ENCODE assay signal across 13 mouse cellular contexts in genomic region chr17:43580456-43580855, GRCm38 (mm10). TPM values are rescaled to one million over a fixed set of nuclear protein-coding genes. Genes with fewer than 3 reads are reported as not detected.
A peak's percentile ranks its signal among the peaks of the same experiment; 100 is the strongest.
DNase-seq lines count a peak whose midpoint lies in the region; ATAC-seq lines count a peak whose summit lies in the region.
"Had no signal": no experiment of that assay in that cellular context is flagged by ENCODE, and none has a peak within 500 bp of the region (broad histone marks: within the 10 kb centered on the region; RNA-seq: fewer than 3 reads in every experiment).

No protein-coding gene starts in this region.

- H3K9me3 ChIP-seq in neural tube, embryonic 12.5 days: no peaks in the 10 kb centered on the region
- H3K9me3 ChIP-seq in intestine, embryonic 16.5 days (ENCODE audit: control insufficient read depth, low read length): no peaks in the 10 kb centered on the region

- H3K4me3 ChIP-seq in neural tube, embryonic 12.5 days: no peak overlapping the region
- peak overlapping the region; percentile 16; the same call in 1 of the 2 replicates for H3K4me3 ChIP-seq in intestine, embryonic 16.5 days (ENCODE audit: low read length)

- peak; percentile 74 for DNase-seq in heart, adult 11 months
- DNase-seq in heart, adult 8-10 months (ENCODE audit: low spot score): no peak
- no peak for DNase-seq in neural tube, embryonic 10.5 days (ENCODE audit: extremely low spot score, low spot score)
- DNase-seq in frontal cortex, postnatal 10 days (ENCODE audit: low spot score in 2 of 2): no peak
- DNase-seq in left cerebral cortex, postnatal 14 days (ENCODE audit: low spot score in 2 of 2): no peak
- no peak for DNase-seq in layer of hippocampus, adult 8-10 months (ENCODE audit: low spot score in 2 of 2)
- DNase-seq: cerebellum, adult 9-10 months had no signal

- WGBS in neural tube, embryonic 12.5 days: 33% methylated on average over 3 of the region's 3 CpGs
- WGBS in intestine, embryonic 16.5 days: 32% methylated on average over 3 of the region's 3 CpGs

- H3K27ac ChIP-seq in neural tube, embryonic 12.5 days: no peak overlapping the region
- peak overlapping the region; percentile 77 for H3K27ac ChIP-seq in intestine, embryonic 16.5 days (ENCODE audit: low read length)

- H3K27me3 ChIP-seq in neural tube, embryonic 12.5 days (replicated peaks): no peaks in the 10 kb centered on the region
- H3K27me3 ChIP-seq in intestine, embryonic 16.5 days (replicated peaks; ENCODE audit: control insufficient read depth, insufficient read depth, low read length): no peaks in the 10 kb centered on the region

- H3K4me1 ChIP-seq in neural tube, embryonic 12.5 days: peaks cover 14% of the 10 kb centered on the region
- H3K4me1 ChIP-seq in intestine, embryonic 16.5 days (ENCODE audit: control insufficient read depth, insufficient read depth, low read length): peaks cover 22% of the 10 kb centered on the region

- H3K36me3 ChIP-seq in neural tube, embryonic 12.5 days: no peaks in the 10 kb centered on the region
- H3K36me3 ChIP-seq in intestine, embryonic 16.5 days (ENCODE audit: control insufficient read depth, insufficient read depth, low read length): no peaks in the 10 kb centered on the region

- H3K9ac ChIP-seq in neural tube, embryonic 12.5 days: no peak overlapping the region
- peak overlapping the region; percentile 49; the same call in 1 of the 2 replicates for H3K9ac ChIP-seq in intestine, embryonic 16.5 days (ENCODE audit: low read depth, low read length)

- H3K4me2 ChIP-seq in neural tube, embryonic 12.5 days (replicated peaks): peak overlapping the region; percentile 30; the same call in 1 of the 2 replicates
- H3K4me2 ChIP-seq in intestine, embryonic 16.5 days (ENCODE audit: low read depth, low read length): peak overlapping the region; percentile 42

- ATAC-seq in neural tube, embryonic 12.5 days (ENCODE audit: low FRiP score, low read depth): no peak
- ATAC-seq in intestine, embryonic 16.5 days: peak; percentile 33; the same call in 1 of the 2 replicates

- intact Hi-C loops in left cerebral cortex, postnatal 14 days (cut with DNase I): no loop called here

RNA-seq across cellular contexts. Expression of gene Pla2g7, which starts 12.6 kb away (rescaled TPM):
- total RNA-seq in heart, adult 8-10 months (2022): 1 to 10 TPM; 4.5 to 6.1 (median 5.6) TPM
- polyA plus RNA-seq in neural tube, embryonic 12.5 days (2016; fragmentation: Nextera tagmentation; extraction: Ambion mirVana): 16.3 and 18.8 TPM in 2 replicates
- polyA plus RNA-seq in intestine, embryonic 16.5 days (2015; fragmentation: Nextera tagmentation; extraction: Ambion mirVana): 14.0 and 14.2 TPM in 2 replicates
- 10 to 100 TPM; 60.4 to 65.9 TPM for total RNA-seq in left cerebral cortex, postnatal 14 days (2021)
- total RNA-seq in layer of hippocampus, adult 8-10 months (2022): 100 to 1,000 TPM; 106 to 115 (median 112) TPM

RNA-seq across cellular contexts. Expression of gene Ankrd66, which starts 37.0 kb away (rescaled TPM):
- not detected for total RNA-seq in heart, adult 8-10 months (2022)
- 0.20 TPM in 1 of 2 replicates, not detected in the other for polyA plus RNA-seq in neural tube, embryonic 12.5 days (2016; fragmentation: Nextera tagmentation; extraction: Ambion mirVana)
- polyA plus RNA-seq in intestine, embryonic 16.5 days (2015; fragmentation: Nextera tagmentation; extraction: Ambion mirVana): 0.21 TPM in 1 of 2 replicates, not detected in the other
- total RNA-seq in left cerebral cortex, postnatal 14 days (2021): not detected
- under 1 TPM in 3 of 4 experiments, not detected in 1; 0.37 to 0.85 (median 0.84) TPM for total RNA-seq in layer of hippocampus, adult 8-10 months (2022)
- total RNA-seq: gastrocnemius, adult 18-20 months had no signal
- polyA plus RNA-seq: liver, embryonic 16.5 days had no signal

RNA-seq across cellular contexts. Expression of gene Tdrd6, which starts 49.6 kb away (rescaled TPM):
- total RNA-seq in heart, adult 8-10 months (2022): under 1 TPM in 1 of 4 experiments, not detected in 3; 0.03 TPM
- 0.08 and 0.33 TPM in 2 replicates for polyA plus RNA-seq in neural tube, embryonic 12.5 days (2016; fragmentation: Nextera tagmentation; extraction: Ambion mirVana)
- polyA plus RNA-seq in intestine, embryonic 16.5 days (2015; fragmentation: Nextera tagmentation; extraction: Ambion mirVana): 1.2 and 2.0 TPM in 2 replicates
- total RNA-seq in left cerebral cortex, postnatal 14 days (2021): under 1 TPM; 0.38 to 0.40 TPM
- under 1 TPM; 0.29 to 0.92 (median 0.41) TPM for total RNA-seq in layer of hippocampus, adult 8-10 months (2022)
- total RNA-seq: neutrophil, adult 5-6 weeks had no signal
- polyA plus RNA-seq: large intestine, adult 2 months; liver, embryonic 16.5 days had no signal

Comparison
In these comparisons a context has a peak if more than half of its experiments do, and no peak if none do; other contexts are left out.
1. RNA of gene Pla2g7, which starts 12.6 kb away (total RNA-seq): 106 to 115 TPM in layer of hippocampus, adult 8-10 months and 60.4 to 65.9 TPM in left cerebral cortex, postnatal 14 days; 4.5 to 6.1 TPM in heart, adult 8-10 months; every median in the first group is over 4 times any median in the second.